Mouse (Mus musculus) layer of hippocampus, adult 18-20 months (tissue): ENCODE data around the gene Phgdh. TPM values are rescaled to one million over a fixed set of nuclear protein-coding genes. Genes with fewer than 3 reads are reported as not detected.

Experiments
- DNase-seq, 2 experiments: peaks; one replicate each; pipeline ENCODE4 v3.0.0; 2022; ENCODE audit warnings: low spot score in 2 of 2
- total RNA-seq, 2 experiments: library from RNA; stranded (reverse); gene quantifications; 2 replicates each; pipeline ENCODE4 v1.2.3; 2021

The Phgdh gene
- total RNA-seq, 2 experiments from 2014 or later = 65.4 to 68.8 TPM

DNA sequence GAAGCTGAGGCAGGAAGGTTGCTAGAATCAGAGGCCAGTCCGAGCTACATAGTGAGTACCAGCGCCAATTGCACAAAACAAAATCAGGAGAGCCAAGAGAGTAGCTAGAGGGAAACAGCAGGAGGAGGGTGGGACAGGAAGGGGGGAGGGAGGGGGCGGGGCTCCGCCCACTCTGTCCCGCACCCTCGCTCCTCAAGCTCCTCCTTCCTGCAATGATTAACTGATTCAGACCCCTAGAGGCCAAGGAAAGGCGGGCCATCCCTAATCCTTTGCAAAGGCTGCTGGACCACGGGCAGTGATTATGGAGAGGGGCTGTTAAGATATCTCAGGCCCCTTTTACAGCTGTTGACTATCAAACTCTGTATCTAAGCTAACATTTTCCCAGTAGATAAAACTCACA lies 8.9 kb upstream of the Phgdh start:
- no peak for DNase-seq

DNA sequence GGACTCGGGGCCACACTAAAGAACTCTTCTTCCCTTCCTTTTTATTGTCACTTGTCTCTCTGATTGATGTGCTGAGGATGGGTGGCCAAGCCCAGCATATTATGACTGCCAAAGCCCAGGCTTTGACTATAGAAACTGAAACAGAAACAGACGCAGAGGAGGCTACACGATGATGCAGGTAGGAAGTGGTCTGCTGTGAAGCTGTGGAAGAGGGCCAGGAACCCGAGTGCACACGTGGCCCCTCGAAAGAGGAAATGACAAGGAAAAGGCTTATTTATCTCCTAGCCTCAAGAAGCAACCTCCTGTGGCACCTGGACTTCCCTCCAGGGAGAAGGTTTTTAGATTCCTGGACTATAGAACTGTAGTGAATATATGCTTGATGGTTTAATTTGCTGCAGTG lies 8.3 kb upstream of the Phgdh start:
- DNase-seq = no peak

DNA sequence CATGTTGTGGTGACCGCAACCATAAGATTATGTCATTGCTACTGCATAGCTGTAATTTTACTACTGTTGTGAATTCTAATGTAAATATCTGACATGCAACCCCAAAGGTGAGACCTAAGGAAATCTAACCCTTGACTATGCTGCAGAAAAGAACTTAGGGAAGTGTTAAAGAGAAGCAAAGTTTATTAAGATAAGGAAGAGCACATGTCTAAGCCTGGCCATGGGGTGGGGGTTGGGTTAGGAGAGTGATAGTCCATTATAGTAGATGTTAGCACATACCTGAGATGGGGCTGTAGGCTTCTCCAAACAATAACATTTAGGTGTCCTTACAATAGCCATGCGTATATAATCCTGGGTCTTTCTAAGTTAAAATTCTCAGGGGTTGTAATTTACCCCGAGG lies 3.4 kb upstream of the Phgdh start:
- DNase-seq = no peak

DNA sequence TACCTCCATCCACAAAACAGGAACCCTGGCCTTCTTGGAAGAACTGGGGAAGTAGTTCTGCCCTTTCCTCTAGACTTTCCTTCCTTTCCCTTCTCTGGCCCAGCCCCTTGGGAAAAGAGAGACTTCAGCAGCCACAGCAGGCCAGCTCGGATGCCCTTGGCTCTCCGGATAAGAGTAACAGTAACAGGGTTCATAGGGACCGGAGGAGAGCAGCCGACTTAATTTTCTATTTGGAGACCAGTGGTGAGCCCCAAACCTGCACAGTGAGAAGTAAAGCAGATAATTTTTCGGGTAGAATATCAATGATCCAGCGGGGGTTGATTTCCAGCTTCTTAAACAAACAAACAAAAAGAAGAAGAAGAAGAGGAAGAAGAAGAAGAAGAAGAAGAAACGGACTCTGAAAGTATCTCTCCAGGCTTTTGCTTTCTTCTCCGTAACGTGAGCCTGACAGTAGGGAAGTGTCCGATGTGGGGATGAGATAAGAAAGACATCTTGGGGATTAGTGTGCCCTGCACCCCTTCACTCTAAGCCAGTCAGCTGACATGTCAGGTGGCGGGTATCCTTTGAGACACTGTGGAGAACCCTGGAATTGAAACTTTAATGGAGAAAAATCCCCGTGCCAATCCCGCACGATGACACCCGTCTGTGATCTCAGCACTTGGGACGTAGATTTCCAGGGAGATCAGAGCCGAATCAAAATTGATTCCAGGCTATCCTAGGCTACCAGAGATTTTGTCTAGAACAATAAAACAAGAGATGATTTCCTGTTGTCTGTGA lies 1.2 kb upstream of the Phgdh start:
- DNase-seq = no peak

DNA sequence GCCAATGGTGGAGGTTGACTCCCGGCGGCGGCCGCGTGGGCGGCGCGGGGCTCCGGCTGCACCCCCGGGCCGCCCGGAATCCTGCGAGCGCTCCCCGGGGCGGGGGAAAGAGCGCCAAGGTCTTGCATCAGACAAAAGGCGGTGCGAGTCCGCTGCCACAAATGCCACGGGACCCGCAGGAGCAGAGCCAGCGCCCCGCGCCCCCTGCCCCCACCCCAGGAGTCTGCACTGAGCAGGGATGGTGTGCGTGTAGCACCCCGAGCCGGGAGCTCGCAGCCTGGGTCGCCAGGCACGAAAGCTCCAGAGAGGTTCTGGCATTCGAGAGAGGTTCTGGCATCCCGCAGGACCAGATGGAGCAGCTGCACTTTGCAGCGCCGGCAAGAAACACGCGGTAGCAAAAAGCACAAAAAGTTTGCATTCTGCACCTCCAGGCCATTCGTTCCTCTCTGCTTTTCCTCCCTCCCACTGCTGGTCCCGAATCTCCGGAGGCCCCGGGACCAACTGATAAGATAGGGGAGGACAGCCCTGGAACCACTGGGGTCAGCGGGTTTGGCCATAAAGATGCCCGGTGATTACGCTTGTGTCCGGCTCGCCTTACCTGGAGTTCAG lies 589 bp downstream of the Phgdh start:
- DNase-seq = peak; percentile 65 to 81

DNA sequence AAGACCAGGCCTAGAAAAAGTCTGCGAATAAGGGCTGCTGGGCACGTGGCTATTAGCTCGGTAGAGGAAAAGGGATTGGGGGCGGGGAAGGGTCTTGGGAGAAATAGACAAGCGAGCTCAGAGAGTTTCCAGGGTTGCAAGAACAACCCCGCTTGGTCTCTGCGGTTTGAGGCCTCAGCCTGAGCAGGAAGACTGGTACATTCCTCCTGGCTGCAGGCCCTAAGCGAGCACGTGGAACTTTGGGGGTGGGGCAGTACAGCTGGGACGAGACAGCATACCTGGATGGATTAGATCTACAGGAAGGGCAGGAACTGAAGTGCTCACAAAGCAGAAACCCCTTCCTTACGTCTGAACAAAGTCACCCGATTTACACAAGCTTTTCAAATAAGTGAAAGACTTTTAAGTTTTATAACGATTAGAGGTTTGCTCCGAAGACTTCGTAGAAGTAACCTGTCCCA lies 1.2 kb downstream of the Phgdh start:
- peak in 1 of 2 experiments; percentile 34 for DNase-seq

DNA sequence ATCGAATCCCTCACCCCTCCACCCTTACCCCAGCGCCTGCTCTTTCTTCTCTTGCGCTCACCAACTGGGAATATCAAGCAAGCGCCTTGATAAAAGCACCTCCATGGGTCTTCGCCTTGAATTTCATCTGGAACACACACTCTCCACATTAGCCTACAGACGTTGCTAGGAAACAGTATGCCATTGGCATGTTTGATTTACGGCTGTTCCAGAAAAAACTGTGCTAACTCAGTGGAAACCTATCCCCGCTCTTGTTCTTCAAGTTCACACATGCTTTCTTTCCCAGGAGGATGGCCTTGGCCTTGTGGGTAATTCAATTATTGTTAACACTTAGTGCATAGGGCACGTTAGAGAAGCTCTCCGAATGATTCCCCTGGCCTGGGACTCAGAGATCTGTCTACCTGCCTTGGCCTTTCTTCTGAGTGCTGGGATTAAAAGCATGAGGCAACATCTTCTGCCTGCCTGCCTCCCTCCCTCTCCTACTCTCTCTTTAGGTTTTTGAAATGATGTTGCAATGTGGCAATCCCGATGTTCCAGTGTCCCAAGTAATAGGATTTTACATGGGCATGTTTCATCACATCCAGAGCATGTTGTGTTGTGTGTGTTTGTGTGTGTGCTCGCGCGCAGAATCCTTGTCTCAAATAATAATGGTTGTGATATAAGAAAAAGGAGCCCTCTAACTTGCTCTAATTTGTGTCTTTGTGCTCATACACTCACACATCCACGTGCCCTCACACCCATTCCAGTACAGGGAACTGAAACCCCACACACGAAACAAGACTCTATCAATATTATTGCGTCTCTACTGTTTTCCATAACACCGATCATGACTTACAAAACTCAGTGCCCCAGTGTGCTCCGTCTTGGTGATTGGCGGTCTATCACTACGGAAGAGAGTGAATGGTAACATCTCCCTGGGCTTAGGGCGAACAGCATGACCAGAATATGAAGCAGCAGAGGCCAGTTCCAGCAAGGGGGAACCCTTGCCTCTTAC lies 2.8 kb downstream of the Phgdh start:
- DNase-seq = no peak

DNA sequence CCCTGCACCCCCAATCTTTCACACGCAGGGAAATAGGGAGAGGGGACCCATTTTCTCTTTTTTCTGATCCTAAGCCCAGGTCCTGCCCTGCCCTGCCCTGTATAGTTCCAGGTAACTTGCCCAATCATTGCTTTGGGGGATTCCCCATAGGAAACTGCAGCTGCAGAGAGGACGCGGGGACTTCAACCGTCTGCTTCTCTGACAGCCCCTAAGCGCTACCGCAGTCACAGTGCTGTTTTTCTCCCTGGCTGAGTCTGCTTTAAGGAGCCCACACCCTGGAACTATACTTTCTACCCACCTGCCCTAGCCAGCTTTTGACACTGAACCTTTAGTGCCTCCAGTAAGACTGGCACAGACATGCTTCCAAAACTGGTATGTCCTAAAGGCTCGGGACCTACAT lies 3.9 kb downstream of the Phgdh start:
- no peak for DNase-seq

DNA sequence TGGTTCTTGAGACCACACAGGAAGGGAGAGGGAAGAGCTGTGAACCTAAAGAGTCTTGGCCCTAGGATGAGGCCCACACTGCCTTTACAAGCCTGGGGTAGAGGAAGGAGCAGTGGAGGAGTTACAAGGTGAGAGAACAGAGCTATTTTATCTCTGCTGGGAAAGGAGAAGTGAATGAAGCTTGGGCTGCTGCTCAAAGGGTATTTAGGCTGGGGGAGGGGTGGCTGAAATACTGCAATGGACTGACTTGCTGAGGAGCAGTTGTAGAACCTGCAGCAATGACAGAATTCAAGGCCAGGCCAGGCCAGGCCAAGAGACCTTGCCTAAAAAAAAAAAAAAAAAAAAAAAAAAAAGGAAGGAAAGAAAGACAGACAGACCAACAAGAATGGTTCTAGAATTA lies 4.5 kb downstream of the Phgdh start:
- no peak for DNase-seq

DNA sequence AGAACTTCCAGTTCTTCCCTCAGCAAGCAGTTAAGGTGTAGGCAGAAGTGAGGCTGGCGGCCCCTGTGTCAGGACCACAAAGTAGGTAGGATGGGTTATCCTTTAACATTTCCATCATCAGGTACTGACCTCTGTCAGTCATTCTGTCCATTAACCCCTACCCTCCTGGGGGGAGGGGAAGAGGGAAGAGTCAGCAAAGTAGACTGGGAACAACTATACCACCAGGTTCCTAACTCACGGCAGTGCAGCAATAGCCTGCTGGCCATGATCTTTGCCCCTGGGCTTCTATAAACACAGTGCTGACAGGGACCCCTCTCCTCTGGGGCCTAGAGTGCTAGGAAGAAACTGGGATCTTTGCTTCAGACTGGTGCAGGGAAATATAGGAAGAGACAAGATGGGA lies 5.8 kb downstream of the Phgdh start:
- DNase-seq = no peak

DNA sequence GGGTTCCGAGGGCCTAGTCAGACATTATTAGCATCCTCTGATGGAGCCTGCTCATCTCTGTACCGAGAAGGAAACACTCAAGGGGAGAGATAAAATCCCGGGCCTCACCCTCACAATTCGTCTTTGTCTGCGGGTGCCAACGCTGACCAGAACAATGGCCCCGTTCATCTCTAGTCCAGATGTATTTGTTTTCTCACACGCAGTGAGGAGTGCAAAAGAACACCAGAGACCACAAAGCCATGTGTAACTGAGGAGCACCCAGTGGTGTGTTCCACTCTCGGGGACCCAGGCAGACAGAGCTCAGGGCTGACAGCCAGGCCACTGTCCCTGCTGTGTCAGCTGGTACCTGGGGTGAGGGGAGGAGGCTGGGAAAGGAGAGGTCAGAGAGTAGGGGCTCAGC lies 15.6 kb downstream of the Phgdh start:
- peak in 1 of 2 experiments; percentile 47 for DNase-seq

DNA sequence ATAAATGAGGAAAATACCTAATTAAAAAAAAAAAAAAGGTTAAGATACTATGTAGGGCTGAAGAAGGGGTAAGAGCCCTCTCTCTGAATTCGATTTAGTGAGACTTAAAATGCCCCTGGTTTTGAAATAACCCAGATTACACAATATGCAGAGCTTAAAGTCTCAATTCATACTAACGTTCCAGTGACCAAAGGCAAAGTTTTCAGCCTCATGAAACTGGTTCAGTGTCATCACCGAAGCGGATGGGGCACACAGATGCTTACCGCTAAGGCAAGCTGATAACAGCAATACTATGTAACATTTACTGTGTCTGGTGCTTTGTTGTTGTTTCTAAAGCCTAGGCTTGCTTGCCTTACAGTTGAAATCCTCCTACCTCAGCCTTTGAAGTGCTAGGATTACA lies 17.6 kb downstream of the Phgdh start:
- no peak for DNase-seq

DNA sequence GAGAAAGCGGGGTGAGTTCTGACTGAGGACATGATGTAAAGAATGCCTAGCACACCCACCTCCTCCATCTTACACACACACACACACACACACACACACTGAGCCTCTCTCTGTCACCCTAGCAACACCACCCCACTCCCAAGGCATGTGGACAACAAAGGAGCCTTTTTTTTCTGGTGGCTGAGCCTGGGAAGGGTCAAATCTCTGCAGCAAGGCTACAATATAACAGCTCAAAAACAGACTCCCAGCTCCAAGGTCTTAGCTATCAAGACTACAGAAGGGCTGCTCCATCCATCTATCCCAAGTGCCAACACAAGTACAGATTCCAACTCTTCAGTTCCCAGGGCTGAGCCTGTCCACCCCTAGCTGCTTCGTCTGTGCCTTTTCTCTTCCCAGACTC lies 20.6 kb downstream of the Phgdh start:
- DNase-seq = no peak

DNA sequence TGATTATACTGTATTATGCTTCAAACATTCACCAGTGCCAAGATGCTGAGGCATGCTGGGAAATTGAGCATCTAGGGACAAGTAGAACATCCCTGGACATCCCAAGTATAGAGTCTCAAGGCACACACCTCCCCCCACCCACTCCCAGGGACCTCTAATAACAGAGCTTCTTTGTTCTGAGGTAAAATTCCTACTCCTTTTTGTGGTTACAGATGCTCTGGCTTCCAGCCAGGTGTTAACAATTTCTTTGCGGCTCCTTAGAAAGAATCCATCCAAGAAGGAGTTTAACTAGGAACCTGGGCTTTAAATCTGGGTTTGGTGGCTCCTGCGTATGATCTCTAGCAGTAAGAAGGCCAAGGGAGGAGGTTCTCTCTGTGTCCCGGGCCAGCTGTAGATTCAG lies 22.6 kb downstream of the Phgdh start:
- no peak for DNase-seq

DNA sequence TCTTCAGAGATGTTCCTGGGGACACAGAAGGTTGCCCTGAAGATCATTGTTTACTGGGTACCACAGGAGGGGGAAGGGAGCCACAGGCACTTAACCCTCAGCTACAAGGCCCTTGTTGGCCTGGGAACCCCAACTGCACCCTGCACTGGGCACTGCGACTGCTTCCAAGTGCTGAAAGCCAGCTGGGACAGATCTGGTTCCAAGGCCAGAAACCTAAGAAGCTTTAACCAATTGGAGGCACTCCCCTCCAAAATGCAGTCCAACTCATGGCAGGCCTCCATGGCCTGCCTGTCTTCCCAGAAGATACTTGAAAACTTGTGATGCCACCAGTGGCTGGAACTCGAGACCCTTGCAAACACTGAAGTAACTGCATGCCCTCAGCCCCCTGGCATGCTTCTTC lies 24.6 kb downstream of the Phgdh start:
- no peak for DNase-seq

DNA sequence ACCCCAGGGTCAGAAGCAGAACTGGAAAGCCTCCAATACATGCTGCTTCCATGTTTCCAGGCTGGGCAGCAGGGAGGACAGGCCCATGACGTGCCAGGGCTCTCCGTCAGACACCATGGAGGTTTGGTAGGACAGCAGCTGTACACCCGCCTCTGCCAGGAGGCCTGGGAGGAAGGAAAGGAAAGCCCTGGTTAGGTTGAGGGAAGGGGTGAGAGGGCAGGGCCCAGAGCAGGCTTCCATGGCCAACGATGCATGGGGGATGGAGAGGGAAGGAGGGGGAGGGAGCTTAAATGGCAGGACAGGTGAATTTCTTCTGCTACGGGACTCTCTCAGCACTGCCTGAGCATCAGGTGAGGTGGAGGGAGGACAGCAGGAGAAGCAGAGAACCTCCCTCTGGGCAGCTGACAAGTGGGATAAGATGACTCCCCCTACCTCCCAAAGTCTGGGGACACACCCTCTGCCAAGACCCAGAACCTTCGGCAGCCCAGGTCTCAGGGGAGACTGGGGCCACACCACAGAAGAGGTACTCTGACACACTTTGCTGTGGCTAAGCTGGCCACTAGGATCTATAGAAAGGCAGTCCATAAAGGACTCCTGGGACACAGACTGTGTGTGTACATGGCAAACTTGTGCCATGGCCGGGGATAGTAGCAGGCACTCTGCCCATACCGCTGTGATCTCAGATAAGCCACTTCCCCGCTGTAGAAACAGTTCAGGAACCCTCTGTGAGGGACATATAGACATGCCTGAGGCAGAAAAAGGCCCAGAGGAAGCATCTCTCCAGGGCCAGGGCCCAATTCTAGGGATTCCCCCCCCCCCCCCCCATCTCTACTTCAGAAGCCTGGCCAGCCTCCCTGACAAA lies 26.3 kb downstream of the Phgdh start:
- no peak for DNase-seq

DNA sequence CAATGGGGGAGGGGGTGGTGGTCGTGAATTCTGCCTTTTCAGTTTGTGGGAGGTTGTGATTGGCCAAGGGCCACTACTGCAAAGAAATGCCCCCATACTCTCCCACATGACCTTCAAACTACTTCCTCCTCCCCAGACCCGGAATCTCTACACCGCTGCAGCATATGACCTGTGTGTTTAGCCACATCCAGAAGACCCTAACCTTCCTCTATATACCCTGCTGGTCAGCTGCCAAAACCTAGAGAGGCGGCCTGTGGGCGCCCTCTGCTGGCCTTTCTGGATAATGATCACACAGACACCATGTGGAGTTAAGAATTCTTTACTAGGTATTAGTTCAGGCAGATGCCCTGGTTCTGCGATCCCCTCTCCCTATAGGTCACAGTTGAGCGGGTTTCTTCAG lies 26.9 kb downstream of the Phgdh start:
- DNase-seq = peak in 1 of 2 experiments; percentile 58

DNA sequence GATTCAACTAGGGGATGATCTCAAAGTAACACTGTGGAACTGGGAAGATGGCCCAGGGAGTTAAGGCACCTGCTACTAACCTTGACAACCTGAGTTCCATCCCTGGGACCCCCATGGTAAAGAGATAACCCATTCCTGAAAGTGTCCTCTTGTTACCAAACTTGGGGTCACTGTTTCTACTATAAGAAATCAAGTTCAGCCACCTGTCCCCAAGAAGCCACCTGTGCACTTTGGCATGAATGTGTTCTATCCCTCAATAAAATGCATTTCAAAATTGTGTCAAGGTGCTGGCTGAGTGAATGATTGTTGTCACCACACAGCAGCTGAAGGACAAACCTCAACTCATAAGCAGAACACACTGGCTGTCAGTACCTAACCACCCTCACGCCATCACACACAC lies 29.3 kb downstream of the Phgdh start:
- DNase-seq = no peak

DNA sequence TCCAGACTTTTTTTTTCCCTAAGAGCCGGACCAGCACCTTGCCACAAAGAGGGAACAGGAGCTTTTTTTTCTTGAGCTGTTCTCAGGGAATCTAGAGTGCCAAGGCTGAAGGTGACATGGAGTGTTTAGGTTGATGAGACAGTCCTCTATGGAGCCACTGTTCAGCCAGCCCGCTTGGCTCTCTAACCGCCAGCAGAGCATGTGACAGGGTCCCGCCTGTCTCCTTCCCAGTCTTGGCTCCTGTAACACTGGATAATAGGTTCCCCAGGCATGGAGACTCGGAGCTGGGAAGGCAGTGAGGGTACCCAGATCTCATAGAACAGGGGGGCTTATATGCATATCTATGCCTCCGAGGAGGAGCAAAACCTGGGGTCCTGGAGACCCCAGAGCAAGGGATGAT lies 31.2 kb downstream of the Phgdh start:
- no peak for DNase-seq

DNA sequence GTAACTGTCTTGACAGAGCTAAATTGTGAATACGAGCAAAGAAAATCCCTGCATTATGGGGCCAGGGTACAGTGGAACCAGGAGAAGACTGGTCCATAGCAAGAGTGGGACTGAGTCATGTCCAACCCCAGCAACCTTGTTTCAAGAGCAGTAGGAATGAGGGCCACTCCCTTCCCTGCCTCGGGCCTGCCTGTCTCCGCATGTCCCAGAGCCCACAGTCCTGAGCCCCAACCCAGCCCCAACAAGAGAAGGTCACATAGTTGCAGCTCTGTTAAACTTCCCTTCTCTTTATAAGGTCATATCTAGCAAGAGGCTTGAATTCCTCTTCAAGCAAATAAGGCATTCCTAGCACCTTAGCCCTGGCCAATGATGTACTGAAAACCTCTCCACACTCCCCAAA lies 38.0 kb downstream of the Phgdh start:
- DNase-seq = no peak

DNA sequence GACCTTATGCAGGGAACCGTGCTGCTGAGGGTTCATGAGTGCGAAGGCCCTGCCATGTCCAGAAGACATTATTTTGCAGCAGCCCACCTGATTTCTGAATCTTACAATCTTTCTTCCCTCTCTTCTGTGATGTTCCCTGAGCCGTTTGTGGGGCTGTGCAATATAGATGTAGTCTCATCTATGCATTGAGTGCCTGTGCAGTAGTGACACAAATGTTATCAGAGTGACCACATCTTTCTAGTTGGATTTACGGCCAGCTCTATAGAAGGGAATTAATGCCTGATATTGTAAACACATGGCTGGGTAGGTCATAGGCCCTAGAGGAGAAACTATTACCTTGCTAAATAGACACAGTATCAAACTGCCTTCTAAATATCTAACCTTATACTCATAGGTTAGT lies 39.5 kb downstream of the Phgdh start:
- no peak for DNase-seq
